Mouse (Mus musculus) left cerebral cortex, postnatal 14 days (tissue): ENCODE data around the gene Colec11. TPM values are rescaled to one million over a fixed set of nuclear protein-coding genes. Genes with fewer than 3 reads are reported as not detected.
A peak's percentile ranks its signal among the peaks of the same experiment; 100 is the strongest.

Experiments used
- DNase-seq, 2 experiments: peaks; one replicate each; pipeline ENCODE4 v3.0.0; 2021 to 2022; ENCODE audit warnings: low spot score in 2 of 2, mixed read lengths in 1 of 2
- intact Hi-C: fragments of 180-260 bp; cut with DNase I; formaldehyde crosslinking; loops from one replicate; pipeline ENCODE4 v1.15.1; 2025
- total RNA-seq, 2 experiments: library from RNA; stranded (reverse); gene quantifications; 2 replicates each; pipeline ENCODE4 v1.2.3; 2021

The Colec11 gene
- total RNA-seq, 2 experiments from 2014 or later = 0.49 to 0.75 TPM

DNA sequence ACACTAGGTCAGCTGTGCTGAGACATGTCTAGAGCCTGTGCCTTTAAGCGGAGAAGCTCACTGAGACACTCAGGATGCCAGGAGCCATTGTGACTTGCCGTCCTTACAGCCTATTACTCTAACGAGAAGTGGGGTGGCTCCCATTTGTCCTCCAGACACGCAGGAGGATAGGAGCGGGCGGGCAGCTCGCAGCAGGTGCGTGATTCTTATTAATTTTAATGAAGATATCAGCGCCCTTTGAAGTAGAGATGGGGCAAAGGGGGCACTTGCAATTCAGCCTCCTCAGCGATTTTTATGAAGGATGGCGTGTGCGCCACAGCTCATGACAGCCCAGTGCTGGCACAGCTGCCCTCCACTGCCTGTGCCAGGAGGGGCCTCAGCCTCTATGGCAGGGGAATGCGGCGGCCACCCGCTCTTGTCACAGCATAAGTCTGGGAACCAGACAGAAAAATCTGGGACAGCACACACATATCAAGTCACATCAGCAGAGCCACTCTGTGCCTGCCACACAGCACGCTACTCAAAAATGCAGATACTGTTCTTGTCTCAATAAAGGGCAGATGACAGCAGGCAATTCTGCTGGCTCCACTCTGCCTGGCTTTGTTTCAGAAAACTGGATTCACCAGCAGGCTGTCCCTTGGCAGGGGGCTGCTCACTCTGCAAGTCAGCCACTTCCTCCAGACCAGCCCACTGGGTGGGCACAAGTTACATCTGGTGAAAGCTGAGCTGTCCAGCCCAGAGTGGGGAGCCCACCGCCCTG lies 15.5 kb downstream of the Colec11 start:
- intact Hi-C loops = no loop called here
- peak; percentile 46 to 77 for DNase-seq

DNA sequence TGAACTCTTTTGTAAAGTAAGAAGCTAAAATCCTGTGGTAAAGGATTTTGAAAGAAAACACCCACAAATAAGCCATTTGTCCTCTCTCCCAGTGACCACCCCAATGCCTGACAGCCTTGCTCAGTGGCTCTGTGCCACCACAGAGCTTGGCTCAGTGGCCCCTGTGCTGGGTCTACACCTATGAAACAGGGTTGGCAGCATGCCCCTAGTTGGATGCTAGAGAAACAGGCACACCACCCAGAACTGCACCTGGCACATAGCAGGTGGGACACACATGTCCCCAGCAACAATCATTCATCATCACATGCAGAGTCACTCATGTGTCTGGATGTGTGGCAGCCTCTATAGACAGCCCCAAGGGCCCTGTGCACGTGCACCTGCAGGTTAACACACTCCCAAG lies 19.7 kb downstream of the Colec11 start:
- intact Hi-C loops = no loop called here
- DNase-seq = no peak

DNA sequence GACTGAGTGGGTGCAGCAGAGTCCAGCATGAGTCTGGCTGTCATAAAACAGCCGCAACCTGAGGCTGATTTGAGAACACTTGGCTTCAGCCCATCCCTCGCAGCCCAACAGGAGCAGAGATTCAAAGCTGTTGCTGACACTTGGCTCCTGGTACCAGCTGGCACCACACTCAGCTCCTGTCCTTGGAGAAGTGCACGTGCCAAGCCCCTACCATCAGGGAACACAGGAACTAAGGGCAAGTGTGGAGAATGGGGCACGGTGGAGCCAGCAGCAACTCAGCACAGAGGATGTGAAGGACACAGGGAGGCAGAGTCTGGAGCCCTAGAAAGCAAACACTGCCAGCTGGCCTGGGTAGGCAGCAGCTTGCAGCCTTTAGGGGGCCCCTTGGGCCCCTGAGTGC lies 20.9 kb downstream of the Colec11 start:
- DNase-seq = no peak
- intact Hi-C loops = no loop called here

DNA sequence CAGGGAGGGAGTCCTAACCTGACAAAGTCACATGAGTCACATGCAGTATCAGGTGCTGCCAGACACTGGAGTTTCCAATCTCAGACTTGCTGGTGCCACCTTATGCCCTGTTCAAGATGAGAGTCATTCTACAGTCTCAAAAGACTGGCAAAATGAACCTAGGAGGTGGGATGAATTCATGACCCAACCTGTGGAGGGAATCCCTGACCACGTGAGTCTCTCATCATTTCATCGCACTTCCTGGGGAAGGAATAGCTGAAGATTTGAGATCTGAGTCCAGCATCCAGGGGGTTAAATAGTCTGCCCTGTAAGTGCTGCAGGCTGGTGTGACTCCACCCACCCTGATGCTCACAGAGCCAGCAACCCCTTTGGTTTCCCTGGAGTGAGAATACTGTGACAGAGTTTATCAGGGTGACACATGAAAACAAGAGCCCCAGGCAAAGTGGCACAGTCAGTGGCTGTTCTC lies 24.6 kb downstream of the Colec11 start:
- intact Hi-C loops = no loop called here
- no peak for DNase-seq

DNA sequence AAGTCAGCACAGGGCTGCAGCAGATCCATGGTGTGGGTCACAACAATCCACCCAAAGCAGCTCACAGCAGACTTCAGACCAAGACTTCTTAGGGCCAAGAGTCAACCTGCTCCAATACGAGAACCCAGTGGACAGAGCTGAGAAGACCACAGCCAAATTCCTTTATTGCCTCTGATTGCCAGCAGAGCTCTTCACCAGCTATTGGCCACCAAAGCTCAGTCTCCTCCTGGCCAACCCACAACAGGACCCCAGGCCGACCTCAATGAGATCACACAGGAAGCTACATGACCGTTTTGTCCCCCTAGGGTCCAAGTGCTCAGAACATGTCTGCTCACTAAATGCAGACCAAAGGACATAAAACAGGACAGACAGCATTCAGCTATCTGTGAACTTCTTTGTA lies 25.1 kb downstream of the Colec11 start:
- intact Hi-C loops = no loop called here
- no peak for DNase-seq

DNA sequence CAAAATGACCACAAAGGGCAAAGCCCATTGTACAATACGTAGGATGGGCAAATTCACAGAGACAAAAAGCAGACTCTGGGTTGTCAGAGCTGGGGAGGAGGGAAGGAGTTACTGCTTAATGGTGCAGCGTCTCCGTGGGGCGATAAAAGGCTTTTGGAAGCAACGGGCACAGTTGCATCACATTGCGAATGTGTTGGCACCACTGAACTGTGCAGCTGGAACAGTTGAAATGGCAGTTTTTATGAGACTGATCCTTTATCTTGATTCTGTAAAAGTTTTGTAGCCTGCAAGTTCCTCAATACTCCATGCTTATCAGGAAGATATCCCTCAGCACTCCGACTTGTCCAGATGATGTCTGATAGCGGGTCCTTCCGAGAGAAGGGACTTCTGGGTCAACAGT lies 25.5 kb downstream of the Colec11 start:
- no peak for DNase-seq
- intact Hi-C loops = no loop called here

DNA sequence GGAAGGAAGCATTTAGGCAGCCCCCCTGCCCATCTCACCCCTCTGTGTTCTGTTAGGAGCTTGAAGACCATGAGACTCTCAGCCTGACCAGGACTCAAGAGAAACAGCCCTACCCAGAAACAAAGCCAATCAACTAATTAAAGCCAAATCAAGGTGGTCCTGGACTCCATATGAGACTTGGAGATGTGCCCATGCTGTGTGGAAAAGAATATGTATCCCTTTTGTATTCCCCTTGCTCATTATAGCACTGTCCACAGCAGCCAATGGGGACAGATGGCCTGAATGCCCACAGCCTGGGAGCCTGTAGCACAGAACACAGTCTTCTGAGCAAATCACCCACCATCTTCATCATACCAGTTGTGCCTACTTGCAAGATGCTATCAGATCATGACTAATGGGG lies 26.3 kb downstream of the Colec11 start:
- intact Hi-C loops = no loop called here
- DNase-seq = no peak

DNA sequence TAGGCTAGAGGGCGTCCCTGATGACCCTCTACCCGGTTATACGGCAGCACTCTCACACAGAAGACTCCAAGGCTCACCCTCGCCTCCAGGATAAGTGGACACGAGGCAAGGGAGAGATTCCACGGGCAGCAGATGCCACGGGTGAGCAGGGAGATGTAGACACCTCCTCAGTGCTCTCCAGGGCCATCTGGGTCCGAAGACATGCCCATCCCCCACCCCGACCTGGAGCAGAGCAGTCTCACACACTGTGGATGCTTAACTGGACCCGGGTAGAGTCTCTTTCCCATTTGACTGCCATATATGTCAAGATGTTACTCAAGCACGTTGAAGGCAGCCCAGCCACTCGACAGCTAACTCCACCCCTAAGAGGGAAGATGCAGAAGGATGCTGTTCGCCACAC lies 32.7 kb downstream of the Colec11 start:
- no peak for DNase-seq

DNA sequence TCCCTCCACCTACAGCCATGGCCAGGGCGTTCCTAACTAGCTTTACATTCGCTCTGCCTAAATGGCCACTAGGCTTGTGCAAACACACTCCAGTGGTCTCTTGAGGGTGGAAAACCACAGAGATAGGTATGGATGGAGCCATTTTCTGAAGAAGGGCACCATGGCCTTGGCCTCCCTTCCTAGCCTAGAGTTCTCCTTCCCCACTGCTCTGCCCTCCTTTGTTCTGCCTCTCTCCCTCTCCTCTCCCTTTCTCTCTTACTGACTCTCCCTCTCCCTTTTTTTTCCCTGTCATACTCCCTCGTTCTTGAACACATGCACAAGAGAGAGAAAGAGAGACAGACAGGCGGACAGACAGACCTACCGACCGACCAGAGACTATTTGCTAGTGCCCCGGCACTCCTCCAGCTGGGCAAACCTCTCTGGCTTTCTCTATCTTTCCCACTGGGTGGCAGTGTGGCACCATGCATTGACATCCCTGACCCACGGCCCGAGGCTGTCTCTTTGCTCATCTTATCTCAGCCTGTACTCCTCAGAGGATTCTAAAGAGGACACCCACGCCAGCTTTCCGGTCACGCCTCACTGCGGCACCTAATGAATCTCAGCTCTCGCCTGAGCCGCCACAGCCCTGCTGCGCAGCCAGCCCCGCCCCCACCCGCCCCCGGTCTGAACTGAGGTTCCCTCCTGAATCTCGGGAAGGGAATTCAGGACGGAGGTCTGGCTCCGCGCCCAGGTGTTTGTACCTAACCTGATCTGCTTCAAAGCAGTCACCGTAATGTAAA lies 33.9 kb downstream of the Colec11 start:
- DNase-seq = peak; percentile 95
- intact Hi-C loops = no loop called here

More for the DNA sequence above, 32.7 kb downstream of the Colec11 start:
- intact Hi-C loops = loop anchor here (5.0 kb wide), 1 partner anchor 242 kb away; no protein-coding TSS in a partner anchor

DNA sequence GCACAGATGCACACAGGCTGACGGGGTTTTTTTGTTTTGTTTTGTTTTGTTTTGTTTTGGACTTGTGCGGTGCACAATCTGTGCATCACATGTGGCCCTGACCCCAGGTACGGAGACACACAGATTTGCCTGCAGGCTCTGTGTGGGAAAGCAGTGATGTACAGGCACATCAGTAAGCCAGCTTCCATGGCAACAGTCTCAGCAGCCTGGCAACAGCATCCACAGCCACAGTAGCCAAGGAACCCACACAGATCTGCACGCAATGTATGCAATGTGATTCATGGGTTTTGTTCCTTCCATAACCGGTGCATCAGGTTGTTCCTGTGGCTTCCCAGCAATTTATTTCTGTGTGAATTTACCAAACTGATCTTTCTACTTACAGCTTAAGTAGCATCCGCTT lies 35.2 kb downstream of the Colec11 start:
- intact Hi-C loops = no loop called here
- DNase-seq = peak; percentile 80 to 96

DNA sequence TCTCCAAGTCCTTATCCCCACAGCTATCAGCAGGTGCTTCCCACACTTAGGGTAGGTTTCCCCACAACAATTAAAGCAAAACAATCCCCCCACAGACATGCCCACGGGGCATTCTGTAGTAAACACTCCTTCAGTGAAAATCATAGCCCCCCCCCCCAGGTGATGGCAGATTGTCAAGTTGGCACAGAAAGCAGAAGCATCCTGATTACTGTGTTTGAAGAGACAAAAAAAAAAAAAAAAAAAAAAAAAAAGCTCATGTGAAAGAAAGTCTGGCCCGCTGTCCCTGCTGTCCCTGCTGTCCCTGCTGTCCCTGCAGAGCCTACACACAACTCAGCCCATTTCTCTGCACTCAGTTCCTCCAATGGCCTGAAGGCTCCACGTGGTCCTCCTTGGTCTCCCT lies 39.1 kb downstream of the Colec11 start:
- intact Hi-C loops = no loop called here
- no peak for DNase-seq

DNA sequence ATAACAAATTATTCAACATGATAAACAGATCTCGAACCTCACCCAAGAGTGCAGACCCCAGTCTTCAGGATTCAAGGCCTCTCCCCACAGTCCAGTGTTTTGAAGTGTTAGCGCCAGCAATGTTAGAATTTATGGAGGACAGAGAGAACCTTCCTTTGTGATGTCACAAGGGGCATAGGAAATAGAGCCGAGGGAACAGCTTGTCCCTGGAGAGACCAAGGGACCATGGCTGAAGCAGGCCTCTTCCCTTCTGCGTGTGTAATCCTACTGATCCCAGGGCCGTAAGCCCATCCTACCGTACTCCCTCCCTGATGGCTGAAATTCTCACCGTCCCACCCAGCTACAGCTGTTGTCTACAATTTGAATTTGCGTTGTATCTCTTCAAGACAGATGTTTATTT lies 40.8 kb downstream of the Colec11 start, which contains the start of gene Allc:
TSS of gene Allc (minus strand) at position 101 of the 400 bp plus-strand sequence.
- intact Hi-C loops = no loop called here
- no peak for DNase-seq

DNA sequence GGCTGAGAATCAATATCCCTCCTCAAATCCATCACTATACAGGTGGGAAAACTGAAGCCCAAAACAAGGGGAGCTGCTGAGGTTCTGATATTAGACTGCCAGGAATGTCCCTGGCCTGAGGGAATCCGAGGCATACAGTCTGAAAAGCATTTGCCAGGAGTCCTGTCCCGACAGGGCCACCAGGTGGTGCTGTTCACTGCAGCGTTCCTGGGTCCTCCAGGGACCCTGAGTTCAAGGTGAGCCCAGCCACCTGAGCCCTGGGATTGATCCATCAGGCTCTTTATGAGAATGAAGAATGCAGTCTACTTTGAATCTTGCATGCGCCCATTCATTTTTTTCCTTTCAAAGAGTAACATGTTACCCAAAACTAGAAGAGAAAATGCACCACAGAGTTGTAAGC lies 44.0 kb downstream of the Colec11 start:
- DNase-seq = peak in 1 of 2 experiments; percentile 42
- intact Hi-C loops = no loop called here

DNA sequence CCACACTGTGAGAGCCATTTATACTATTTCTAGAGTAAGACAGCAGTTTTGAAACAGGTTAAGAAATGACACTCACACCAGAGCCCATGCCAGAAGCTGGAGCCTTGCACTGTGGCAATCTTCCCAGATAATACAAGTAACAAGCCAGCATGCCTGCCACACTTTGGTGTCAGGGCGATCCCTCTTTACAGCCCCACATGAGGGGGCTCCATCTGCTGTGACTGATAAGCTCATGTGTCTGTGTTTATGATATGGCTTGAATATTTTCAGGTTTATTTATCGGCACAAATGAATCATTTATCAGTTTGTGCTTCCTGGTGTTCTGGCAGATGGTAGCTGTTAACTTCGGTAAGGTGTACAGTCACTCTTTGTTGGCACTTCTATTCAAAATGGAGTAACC lies 45.0 kb downstream of the Colec11 start:
- DNase-seq = no peak
- intact Hi-C loops = no loop called here

DNA sequence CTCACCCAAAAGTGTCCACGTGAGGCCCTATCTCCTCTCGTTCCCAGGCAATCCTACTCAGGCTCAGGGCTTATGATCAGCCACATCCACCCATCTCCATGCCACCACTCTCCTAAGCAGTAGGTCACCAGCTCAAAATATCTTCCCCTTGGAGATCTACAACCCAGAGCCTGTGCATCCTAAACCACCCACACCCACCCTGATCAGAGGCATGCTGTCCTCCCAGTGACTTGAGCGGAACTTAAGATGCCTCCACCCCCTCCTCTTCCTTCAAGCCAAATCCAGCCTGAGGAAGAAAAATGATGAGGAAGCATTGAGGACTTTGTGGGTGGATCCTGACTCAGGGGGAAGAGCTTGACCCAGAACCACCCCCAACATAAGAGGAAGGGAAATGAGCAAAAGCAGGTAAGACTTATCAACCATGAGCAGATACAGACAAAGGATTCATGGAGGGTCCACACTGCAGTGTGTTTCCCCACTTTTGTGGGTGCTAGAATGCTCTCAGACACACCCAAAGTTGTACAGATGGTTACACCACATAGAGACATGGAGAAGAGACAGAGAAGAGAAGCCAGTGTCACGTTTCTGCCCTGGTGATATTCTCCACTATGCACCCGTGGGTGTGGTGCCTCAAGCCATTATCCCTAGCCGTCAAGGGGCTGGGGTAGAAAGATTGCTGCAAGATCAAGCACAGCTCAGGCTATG lies 47.7 kb downstream of the Colec11 start:
- no peak for DNase-seq
- intact Hi-C loops = no loop called here

DNA sequence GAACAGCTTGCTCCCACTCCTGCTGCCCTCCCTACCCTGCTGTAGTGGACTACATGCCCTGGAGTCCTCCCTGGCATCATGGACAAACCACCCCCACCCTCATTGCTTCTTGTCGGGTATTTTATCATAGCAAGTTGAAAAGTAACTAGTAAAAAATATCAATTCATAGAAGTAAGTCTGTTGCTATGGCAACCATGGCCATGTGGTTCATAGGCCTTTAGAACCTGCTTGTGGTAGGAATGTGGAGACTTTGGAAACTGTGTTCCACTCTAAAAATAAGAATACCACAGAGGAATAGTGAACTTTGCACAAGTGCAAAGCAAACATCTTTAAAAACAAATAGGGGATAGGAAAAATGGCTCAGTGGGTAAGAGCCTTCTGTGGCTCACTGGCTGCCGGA lies 50.9 kb downstream of the Colec11 start:
- DNase-seq = no peak

DNA sequence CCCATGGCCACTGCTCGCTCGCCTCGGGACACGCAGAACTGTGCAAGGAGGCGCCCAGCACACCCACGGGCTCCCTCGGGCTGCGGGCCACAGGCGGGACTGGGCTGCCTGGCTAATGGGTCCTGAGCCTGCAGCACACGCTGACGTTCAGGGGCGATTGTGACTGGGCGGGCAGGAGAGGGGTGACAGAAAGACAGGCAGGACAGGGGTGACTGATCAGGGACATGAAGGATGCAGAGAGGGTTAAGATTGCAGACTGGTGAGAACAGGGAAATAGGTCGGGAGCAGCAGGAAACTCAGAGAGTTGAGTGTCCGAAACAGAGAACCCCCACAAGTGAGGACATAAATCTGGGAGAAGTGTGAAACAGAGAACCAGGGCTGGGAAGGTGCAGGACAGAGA lies 70.9 kb downstream of the Colec11 start, which contains the start of gene Dcdc2c:
TSS of gene Dcdc2c (minus strand) at position 101 of the 400 bp plus-strand sequence.
- intact Hi-C loops = no loop called here
- no peak for DNase-seq

More for the DNA sequence above, 50.9 kb downstream of the Colec11 start:
- intact Hi-C loops = no loop called here

DNA sequence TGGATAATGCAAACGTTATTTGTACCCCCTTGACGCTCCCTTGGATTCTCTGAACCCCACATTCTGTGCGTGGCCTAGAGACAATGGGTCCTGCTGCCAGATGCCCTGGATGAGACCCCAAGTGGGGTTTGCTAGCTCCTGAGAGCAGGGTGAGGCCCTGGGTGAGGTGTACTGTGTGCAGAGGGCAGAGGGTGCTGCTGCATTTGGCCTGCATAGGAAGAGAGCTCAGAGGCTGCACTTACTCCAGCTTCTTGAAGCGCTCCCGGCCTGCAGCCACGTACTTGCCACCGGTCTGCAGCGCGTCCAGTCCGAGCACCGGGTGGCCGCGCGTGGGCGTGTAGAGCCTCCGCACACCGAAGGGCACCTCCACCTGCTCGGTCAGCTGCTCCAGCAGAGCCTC lies 71.4 kb downstream of the Colec11 start:
- DNase-seq = no peak
- intact Hi-C loops = no loop called here

DNA sequence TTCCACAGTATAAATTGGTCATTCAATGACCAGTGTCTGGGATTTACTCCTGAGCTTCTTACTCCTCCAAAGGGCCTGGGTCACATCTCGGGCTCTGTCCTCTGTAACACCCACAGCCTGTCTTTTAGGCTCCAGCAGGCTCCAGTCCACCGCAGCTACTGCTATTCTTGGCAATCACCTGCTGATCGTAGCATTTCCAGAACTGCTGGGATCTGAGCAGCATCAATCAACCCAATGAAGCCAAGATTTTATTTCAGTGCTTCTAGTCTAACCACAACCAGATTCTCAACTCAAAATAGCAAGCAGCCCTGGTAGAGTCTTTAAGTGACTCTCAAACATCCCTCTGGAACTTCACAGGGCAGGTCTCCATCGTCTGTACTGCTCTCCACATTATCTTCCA lies 74.3 kb downstream of the Colec11 start:
- DNase-seq = no peak
- intact Hi-C loops = no loop called here
